Mouse (Mus musculus): ENCODE measurements around the gene Ube2j2.

The Ube2j2 gene

DNA sequence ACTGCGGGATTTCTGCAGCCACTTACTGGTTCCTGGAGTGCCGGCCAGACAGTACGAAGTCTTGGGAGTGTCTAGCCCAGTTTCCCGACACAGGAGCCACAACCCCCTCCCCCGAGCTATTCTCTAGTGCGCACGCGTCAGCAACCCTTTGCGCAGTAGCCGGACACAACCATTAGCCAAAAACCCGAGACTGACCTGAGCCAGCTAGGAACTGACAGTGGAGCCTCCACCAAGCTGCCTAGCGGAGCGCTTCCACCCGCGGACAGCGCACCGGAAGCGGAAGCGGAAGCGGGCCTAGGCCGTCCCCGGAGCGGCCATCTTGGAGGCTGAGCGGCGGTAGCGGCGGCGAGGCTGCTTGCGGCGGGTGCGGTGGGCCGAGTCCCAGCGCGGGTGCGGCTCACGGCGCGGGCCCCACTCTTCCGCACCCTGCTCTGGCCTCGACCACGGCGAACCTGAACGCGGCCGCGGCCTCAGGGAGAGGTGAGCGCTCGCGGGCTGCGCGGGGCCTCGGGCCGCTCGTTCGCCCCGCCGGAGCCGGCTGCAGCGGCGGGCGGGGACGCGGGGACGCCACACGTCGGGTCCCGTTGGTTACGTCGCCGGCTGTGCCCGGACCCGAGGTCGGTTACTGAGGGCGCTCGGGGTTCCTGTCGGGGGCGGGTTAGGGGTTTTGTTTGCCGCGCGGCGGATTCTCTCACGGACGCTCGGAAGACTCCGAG is at the start of gene Ube2j2:
Gene Ube2j2, plus strand, starts transcription at position 298 of the 716 bp plus-strand sequence.
- peak; percentile 96 to 97 for DNase-seq

DNA sequence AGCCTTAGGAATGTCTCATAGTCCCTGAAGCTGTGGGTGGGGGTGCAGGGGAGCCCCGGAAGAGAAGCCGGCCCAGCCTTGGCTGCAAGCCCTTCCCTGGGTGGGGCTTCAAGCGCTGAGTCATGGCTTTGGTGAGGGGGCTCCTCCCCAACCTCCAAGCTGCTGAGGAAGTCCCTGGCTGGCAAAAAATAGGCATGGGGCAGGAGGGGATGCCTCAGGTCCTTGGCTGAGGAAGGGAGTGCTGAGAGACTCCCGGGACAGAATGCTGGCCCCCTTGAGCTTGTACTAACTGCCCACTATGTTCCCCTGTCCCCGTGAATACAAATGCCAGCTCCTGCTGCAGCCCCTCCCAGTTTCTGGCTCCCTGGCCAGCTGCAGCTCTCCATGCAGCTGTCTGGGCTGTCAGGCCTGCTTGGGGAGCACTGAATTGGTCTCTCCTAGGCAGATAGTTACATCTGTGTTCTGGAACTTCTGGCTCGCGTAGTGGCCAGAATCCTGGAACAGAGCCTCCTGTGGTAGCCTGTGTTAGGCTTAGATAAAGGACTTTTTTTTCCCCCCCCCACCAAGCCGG is 49.2 kb upstream of the Ube2j2 start:
- DNase-seq, result peak; percentile 65 to 71

DNA sequence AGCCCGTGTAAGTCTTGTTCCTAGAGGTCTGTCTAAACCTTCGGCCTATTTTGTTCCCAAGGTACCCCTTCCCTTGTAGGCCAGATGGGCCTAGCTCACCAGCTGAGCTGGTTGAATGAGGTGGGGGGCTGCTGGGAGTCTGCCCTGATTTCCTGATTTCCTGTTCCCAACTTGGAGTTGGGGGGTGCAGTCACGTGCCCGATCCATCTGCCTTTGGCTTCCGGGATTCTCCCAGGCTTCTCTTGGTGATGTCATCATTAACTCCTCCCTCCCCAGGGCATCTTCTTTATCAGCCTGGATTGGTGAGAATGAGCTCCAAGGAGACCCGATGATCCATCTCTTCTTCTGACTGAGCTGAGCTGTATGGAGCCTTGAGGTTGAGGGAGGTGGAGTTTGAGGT is 48.4 kb upstream of the Ube2j2 start:
- peak; percentile 89 to 92 for DNase-seq

DNA sequence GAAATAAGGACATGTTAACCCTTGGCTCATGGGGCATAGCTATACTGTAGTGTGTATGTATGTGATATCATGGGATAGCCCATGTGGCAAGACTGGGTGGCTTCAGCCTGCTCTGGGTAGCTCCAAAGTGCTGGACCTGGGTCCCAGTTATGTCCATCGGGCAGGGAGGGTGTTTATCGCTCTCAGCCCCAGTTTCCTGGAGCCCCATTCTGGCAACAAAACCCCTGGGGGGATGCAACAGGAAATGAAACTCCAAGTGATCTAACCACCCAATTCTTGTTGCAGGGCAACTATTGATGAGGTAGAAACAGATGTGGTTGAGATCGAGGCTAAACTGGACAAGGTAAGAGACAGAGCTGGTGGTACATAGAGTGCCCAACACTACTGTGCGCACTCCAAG is 47.8 kb upstream of the Ube2j2 start:
- DNase-seq, result no peak

DNA sequence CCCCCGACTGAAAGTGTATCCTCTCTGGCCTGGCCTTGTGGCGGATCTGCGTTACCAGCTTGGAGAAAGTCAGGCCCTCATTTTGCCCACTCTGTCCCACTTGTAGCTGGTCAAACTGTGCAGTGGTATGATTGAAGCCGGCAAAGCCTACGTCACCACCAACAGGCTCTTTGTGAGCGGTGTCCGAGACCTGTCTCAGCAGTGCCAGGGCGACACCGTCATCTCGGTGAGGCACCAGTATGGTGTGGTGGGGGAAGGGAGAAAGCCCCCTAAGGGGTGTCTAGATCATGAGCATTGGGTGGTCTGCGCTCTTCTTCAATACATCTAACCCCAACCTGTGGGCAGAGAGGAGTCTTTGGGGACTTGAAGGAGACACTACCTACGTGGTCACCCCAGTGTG is 47.2 kb upstream of the Ube2j2 start:
- no peak for DNase-seq

DNA sequence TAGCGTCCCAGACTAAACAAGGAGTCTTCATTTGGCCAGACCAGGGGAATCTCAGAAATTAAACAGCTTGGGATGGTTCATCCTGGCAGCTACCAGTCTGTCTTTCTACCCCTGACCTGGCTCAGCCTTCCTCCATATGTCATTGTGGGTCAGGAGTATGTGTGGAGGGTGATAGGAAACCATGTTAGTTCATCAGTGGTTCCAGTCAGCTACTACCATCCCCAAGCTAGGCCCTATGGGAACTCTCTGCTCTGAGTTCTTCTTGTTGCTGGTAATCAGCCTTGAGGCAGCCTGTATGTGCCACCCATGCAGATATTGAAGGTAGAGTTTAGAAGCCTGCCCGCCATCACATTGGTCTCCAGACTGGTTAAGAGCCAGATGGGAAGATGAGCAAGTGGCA is 45.3 kb upstream of the Ube2j2 start:
- DNase-seq, result peak in 1 of 2 experiments; percentile 42

DNA sequence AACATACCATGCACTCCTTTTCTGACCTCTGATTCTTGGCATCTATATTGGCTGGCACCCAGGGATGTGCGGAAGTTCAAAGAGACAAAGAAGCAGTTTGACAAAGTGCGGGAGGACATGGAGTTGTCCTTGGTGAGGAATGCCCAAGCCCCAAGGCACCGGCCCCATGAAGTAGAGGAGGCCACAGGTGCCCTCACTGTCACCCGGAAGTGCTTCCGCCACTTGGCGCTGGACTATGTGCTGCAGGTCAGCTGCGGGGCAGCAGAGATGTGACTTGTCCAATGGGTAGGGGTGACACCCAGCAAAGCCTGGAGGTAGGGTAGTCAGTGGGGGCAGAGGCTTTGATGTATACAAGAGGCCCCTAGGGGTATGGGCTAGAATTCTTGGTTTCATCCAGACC is 44.3 kb upstream of the Ube2j2 start:
- DNase-seq, result no peak

DNA sequence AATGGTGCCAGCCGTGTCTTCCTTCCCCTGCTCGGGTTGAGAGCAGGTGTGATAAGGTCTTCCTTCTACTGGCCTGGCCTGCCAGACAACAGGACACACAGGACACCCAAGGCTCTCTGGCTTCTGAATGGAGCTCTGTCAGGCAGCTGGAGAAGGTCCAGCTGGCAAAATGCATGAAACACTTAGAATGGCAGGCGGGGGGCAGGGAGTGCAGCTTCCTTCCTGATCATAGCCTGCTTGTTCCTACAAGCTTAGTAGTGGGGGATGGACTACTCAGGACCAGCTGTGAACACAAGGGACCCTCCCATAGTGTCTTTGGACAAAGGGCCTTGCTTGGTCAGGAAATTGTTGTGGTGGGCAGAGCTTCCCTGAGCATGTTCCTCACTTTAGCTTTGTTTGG is 42.4 kb upstream of the Ube2j2 start:
- peak; percentile 47 to 69 for DNase-seq

DNA sequence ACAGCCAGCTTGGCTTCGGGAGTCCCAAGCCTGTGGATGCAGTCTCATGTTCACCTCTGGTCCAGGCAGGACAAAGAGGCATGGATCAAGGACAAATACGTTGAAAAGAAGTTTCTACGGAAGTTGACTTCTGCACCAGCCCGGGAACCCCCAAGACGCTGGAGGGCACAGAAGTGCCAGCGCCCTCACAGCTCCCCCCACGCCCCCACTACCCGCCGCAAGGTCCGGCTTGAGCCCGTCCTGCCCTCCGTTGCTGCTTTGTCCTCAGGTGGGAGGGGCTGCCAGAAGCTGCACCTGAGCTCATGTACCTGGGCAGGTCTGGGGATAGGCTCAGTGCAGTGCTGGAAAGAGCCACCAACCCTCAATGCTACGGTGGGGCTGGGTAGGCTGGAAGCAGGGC is 40.4 kb upstream of the Ube2j2 start:
- DNase-seq, result peak; percentile 6 to 12

DNA sequence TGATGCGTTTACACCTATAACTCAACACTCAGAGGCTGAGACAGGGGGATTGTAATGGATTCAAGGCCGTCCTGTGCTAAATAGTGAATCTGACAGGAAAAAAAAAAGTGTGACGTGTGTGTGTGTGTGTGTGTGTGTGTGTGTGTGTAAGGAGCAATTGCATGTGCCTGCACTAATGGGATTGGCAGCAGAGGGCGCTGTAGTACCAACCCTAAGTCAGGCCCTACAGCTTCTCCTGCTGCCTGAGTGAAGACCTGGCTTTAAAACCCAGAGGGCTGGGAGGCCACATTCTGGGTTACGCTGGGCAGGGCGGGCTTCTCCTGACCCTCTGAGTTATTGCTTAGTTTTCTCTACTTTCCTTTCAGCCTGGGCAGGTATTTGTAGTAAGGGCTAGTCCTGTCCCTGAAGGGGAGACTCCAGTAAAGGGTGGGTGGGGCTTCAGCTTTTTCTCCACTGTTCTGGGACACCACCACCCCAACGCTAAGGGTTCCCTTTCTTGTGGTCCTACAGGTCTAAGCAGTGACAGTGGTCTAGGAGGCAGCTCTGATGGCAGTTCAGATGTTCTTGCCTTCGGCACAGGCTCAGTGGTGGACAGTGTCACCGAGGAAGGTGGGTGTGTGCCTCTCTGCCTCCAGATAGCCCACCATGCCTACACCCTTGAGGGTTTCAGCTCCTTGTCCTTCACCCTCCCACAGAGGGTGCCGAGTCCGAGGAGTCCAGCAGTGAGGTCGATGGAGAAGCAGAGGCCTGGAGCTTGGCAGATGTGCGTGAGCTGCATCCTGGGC is 39.1 kb upstream of the Ube2j2 start:
- peak; percentile 64 to 73 for DNase-seq

DNA sequence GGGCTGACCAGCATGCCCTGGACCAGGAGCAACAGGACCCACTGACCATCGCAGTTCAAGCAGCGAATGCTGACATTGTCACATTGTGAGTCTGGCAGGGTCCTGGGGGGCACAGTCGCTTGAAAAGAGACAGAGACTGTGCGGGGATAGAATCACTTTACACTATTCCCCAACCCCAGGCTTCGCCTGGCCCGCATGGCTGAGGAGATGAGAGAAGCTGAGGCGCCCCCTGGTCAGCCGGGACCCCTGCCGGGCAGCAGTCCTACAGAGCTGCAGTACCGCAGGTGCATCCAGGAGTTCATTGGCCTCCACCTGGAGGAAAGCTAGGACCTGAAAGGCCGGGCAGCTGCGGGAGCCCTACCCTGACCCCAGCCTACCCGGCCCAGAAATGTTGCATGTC is 38.0 kb upstream of the Ube2j2 start:
- peak in 1 of 2 experiments; percentile 14 for DNase-seq

DNA sequence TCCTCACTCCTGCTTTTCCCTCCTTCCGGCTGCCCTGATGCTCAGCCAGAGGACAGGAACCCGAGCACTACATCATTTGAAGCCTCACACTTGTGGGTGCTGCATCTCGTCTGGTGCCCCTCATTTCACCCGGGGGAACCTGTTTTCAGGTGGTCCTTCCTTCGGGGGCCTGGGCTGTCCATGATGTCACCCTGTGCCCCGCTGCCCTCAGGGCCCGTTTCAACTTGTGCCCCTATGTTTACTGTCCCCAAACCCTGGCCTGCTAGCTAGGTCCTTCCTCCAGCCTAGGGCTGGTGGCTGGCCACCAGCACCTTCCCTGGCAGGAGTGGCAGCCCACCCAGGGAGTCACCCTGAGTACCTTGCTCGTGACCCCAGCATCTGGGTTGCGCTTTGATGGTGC is 37.5 kb upstream of the Ube2j2 start:
- peak in 1 of 2 experiments; percentile 5 for DNase-seq

DNA sequence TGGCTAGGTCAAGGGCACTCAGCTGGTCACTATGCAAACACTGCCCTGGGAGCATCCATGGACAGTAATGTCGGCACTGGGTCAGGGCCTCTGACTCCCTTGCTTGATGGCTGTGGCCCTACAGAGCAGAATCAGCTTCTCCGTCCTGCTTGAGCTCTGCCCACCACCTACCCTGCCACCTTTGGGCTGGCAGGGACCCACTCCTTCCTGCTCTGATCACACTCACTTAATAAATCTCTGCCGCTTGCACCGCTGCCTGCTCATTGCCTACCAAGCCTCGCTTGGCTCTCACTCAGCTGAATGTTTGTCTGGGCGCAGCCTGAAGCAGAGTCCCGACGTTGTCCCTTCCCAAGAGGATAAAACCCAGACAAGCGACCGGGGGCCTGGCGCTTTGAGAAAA is 36.6 kb upstream of the Ube2j2 start:
- DNase-seq, result peak in 1 of 2 experiments; percentile 7

DNA sequence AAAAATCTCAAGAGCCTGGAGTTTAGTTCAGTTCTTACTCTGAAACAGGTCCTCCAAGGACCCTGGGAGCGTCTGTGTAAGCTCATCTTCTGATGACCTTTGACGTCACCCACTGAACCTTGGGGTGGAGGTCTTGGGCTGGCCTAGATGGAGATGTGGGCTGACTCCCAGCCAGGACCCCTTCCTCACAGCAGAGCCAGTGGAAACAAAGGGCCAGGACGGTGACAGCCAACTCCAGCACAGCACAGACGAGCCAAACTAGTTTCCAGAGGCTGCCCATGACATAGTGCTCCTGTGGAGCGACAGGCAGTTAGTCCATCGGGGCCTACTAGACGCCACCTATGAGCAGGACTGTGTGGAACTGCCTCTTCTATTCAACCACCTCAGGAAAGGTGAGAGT is 35.4 kb upstream of the Ube2j2 start:
- DNase-seq, result peak in 1 of 2 experiments; percentile 8

DNA sequence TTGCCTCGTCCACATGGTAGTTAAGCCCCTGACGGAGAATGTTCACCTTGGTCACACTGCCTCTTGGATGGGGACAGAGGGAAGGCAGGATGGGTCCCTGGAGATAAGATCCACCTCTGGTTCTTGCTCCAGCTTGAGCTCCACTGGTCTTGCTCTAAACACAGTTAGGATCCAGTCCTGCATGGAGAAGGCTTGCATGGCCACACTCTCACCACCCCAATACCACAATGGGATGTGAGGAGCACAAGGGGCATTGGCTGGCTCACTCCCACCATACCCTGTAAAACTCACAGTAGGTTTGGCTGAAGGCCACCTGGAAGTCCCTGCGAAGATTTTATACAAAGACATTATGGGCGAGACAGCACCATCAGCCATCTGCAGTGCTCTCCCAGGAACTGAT is 34.9 kb upstream of the Ube2j2 start:
- DNase-seq, result peak; percentile 18 to 24

DNA sequence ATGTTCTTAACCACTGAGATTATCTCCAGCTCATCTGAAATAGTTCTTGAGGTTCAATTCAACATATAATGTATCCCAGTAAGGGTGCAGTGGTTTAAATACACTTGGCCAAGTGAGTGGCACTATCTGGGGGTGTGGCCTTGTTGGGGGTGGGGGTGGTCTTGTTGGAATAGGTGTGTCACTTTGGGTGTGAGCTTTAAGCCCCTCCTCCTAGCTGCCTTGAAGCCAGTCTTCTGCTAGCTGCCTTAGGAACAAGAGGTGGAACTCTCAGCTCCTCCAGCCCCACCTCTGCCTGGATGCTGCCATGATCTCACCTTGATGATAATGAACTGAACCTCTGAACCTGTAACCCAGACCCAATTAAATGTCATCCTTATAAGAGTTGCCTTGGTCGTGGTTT is 11.6 kb upstream of the Ube2j2 start:
- no peak for DNase-seq

DNA sequence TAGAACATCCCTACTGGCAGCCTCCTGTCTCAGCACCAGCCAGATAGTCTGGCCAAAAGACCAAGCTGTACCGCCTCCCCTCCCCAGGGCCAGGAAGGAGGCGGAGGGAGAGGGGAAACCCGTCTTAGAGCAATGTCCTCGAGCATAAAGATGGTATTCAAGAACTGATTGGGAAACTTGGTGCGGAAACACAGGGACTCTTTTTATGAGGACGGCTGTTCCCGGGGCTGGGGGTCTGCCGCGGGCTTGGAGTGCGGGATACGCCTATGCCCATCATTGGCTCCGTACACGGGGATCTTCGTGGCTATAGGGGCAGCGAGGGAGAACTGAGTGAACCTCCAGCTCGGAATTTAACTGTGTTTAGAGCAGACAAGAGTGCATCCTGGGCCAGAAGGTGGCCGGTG is 580 bp upstream of the Ube2j2 start:
- peak; percentile 71 to 76 for DNase-seq

DNA sequence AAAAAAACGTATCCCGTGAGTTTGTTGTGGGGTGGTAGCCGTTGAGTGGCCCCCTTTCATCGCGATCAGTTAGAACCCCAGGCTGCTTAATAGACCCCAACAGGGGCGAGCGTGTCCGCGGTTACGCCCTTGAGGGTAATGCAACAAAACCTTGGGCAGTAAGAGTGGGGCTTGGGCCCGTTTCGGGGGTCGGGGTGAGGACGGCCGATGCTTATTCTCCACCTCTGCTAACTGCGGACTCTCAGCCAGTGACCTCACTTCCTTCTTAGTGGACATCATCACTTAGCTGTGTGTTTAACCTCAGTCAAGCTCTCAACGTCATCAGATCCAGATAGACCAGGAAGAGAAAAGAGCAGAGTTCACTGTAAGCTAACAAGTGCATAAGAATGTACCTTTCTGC is 640 bp downstream of the Ube2j2 start:
- peak in 1 of 2 experiments; percentile 24 for DNase-seq

DNA sequence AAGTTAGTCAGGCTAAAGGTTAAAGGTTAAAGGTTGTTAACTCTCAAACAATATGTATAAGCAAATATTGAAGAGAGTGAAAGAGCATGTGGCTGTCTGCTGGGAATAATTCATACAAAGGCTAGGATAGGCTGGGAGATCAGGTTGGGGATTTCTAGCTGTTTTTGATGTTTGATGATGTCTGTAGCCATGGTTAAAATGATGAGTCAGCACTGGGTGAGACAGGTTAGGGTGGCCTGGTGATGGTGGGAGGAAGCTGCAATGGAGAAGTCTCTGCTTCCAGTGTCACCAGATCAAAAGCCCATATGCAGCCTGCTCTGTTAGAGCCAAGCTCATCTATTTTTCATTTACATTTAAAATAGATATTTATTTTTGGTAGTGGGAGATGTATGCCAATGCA is 3.5 kb downstream of the Ube2j2 start:
- DNase-seq, result no peak

DNA sequence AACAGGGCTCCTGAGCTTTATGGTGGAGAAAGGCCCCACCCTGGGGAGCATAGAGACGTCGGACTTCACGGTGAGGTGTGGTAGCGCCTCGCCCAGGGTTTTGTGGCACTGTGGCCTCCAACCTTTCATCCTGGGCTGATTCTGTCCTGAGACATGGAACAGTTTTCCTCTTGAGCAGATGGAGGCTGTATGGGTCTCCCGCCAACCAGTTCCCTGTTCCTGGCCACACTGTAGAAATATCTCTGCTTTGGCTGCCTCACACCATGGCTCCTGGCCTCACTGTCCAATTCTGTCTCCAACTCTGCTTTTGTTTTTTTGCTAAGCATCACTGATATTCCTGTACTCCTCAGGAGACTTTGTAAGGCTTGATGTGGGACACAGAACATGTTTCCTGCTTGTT is 11.9 kb downstream of the Ube2j2 start:
- DNase-seq, result peak; percentile 26 to 33

DNA sequence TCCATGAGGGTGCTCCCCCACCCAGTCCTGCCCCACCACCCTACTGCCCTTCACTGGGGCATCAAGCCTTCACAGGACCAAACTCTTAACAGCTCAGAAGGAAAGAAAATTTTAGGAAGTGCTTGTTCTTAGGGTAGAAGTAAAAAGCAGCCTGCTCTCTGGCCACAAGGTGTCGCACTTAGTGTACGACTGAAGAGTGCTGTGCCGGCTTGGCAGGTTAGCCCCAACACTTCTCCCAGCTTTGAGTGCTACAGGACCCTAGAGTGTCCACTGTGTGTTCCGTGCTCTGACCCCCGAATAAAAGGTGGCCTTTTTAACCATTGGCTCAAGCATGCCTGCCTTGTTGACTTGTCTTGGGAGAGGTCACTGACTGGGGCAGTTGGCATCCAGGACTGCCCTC is 15.6 kb downstream of the Ube2j2 start:
- peak; percentile 89 to 90 for DNase-seq

DNA sequence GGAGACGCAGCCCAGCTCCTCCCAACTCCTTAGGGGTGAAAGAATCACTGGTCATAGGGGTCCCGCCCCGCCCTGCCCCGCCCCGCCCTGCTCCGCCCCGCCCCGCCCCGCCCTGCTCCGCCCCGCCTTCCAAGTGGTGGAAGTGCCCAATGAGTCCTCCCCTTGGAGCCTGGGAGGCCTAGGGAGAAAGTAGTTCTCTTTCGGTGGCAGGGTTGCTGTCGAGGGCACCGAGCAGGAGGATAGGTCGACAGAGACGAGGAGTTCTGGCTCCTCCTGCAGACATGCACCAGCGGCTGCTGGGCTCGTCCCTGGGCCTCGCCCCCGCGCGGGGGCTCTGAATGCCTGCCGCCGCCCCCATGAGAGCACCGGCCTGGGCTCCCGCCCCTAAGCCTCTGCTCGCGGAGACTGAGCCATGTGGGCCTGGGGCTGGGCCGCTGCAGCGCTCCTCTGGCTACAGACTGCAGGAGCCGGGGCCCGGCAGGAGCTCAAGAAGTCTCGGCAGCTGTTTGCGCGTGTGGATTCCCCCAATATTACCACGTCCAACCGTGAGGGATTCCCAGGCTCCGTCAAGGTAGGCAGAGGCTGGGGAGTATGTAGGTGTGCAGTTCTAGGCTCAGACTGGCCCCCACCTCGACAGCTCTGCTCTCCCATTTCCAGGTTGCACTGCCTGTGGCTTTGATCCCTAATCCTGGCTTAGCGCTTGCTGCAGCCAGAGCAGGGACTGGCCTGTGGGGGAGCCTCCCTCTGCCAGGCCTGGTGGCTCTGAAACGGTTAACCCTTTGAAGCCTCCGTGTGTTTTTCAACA is 18.7 kb downstream of the Ube2j2 start, which contains the start of gene C1qtnf12:
Gene C1qtnf12, plus strand, starts transcription at position 152 of the 805 bp plus-strand sequence.
- peak; percentile 62 to 65 for DNase-seq

DNA sequence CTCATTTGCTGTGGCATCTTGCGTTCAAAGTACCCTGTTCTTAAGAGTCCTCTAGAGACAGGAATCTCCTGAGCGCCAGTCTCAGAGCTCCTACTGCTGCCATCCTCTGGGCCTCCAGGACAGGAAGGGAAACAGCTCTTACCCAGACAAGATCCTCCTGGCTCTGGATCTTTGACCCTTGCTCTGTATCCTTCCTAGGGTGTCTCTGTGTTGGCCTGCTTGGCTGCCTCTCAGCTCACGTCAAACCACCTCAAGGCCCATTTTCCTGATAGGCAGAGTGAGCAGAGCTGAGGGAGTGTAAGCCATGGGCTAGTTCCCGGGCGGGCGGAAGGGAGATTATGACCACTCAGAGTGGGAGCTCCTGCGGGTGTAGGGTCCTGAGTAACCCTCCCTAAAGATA is 19.5 kb downstream of the Ube2j2 start:
- DNase-seq, result no peak

Data from cerebellum, postnatal 10 days (tissue).